Mouse (Mus musculus) cerebellum, adult 18-20 months (tissue): ENCODE measurements at regions not wholly inside any gene's neighbourhood (a gene's known extent, or its start where the extent isn't known, plus 50 kb on each side); places are given as distances from the start of the nearest gene placed in this dataset.

ENCODE experiments used
- DNase-seq, 2 experiments: peaks; one replicate each; pipeline ENCODE4 v3.0.0; 2021

- DNase-seq, result no peak
Observed at GRCm38 (mm10) chr1:25921184-25921583, 91.7 kb upstream of the Adgrb3 start.

DNA sequence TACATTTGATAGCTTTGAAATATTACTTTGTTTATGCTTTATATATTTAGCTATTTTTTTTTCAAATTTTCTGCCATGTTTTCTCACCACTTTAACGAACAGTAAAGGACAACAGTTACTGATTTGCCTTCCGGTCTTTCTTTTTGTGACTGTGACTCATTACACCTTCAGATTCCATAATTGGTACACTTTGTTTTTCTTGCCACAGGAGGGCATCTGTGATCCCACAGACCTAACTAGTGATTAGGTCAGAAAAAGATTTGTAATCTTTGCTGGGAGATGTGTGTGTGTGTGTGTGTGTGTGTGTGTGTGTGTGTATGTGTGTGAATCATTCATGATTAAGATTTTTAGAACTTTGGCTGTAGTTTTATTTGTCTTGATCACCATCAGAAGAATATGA is 64.7 kb upstream of the Adgrb3 start:
- no peak for DNase-seq

DNA sequence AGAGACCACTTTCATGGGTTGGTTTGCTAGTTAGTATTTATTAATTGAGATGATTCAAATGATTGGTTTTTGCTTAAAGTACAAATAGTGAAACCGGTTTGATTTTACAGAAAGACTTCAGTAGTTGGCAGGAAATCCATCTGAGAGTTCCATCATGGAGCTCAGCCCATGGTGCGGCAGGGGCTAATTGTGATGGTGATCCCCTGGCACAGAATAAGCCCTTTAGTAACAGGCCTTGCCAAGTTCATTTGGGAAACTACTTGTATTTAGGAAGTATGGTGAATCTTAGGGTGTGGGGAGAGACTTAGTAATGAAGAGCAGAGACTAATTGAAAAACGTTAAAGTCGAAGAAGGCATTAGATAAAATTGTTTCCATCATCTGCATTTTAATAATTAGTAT is 63.5 kb upstream of the Adgrb3 start:
- no peak for DNase-seq

GRCm38 (mm10) chr1:25892026-25892739 is 62.7 kb upstream of the Adgrb3 start:
- DNase-seq, result peak in 1 of 2 experiments; percentile 7

DNA sequence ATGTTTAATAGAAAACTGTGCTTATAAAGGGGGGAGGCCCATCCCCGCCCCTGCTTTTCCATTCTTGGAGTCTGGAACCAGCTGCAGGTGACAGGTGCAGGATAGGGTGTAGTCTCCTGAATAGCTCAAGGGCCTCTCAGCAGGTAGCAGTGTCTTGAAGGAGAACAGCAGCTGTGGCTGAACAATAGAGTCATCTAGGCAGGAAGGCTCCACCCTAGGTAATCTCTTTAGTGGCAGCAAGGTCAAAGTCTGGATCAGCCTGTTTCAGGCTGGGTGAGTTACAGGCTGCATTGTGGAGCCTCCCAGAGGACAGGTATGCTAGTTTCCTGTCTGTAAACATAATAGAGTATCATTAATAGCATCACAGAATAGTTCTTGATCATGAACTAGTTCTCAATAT is 58.5 kb upstream of the Adgrb3 start:
- no peak for DNase-seq

DNA sequence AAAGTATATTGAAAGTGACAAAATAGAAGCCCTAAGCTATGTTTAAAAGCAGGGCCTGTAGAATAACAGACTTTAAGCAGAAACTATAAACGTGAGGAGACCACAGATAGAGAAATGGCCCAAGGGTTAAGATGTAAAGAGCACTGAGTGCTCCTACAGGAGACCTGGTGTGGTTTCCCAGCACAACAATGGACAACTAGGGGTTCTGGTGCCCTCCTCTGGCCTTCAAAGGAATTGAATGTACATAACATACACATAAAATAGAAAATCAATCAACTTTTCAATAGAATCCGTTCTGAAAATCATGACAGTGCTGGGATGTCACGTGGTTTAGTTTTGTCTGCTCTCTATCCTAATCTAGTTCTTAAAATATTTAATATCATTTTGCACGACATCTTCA is 55.5 kb upstream of the Adgrb3 start:
- peak in 1 of 2 experiments; percentile 4 for DNase-seq
